Comparison of ENCODE assay signal across 9 mouse cellular contexts in the genomic region with DNA sequence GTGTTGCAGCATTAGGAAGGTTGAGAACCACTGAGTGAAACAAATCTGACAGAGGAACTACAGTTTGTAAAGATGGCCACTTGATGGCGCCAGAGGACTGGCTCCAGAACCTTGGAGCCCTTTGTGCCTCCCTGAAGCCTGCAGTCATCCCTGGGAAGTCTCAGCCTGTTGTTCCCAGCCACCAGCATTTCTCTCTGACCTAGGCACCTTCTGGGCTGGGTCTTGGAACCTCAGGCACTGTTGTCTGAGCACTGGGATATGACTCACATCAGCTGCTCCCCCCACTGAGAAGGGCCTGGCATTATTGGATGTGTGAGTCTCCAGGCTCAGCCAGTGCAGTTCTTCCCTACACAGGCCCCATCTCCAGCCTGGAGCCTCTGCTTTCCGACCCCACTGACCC. TPM values are rescaled to one million over a fixed set of nuclear protein-coding genes. Genes with fewer than 3 reads are reported as not detected.
A peak's percentile ranks its signal among the peaks of the same experiment; 100 is the strongest.
DNase-seq lines count a peak whose midpoint lies in the region; ATAC-seq and TF ChIP-seq lines count a peak whose summit lies in the region.
"Had no signal": no experiment of that assay in that cellular context is flagged by ENCODE, and none has a peak within 500 bp of the region (broad histone marks: within the 10 kb centered on the region; RNA-seq: fewer than 3 reads in every experiment).

No protein-coding gene starts in this region.

- H3K27me3 ChIP-seq in ES-Bruce4 (ENCODE audit: control insufficient read depth, insufficient read depth, low read length, poor library complexity, severe bottlenecking): no peaks in the 10 kb centered on the region
- no peaks in the 10 kb centered on the region for H3K27me3 ChIP-seq in forebrain, embryonic 13.5 days
- H3K27me3 ChIP-seq in liver, embryonic 15.5 days: no peaks in the 10 kb centered on the region
- H3K27me3 ChIP-seq in neural tube, embryonic 14.5 days (ENCODE audit: control insufficient read depth, insufficient read depth, low read length): no peaks in the 10 kb centered on the region

- H3K27ac ChIP-seq in ES-Bruce4 (ENCODE audit: insufficient read depth, low read length): no peak overlapping the region
- H3K27ac ChIP-seq in forebrain, embryonic 13.5 days: no peak overlapping the region
- no peak overlapping the region for H3K27ac ChIP-seq in liver, embryonic 15.5 days (replicated peaks)
- no peak overlapping the region for H3K27ac ChIP-seq in neural tube, embryonic 14.5 days (ENCODE audit: low read depth, low read length)
- H3K27ac ChIP-seq: macrophage had no signal

- no peak overlapping the region for H3K4me3 ChIP-seq in ES-Bruce4 (ENCODE audit: low read depth, low read length)
- no peak overlapping the region for H3K4me3 ChIP-seq in forebrain, embryonic 13.5 days
- H3K4me3 ChIP-seq in liver, embryonic 15.5 days (replicated peaks): no peak overlapping the region
- H3K4me3 ChIP-seq in neural tube, embryonic 14.5 days (ENCODE audit: low read depth, low read length): no peak overlapping the region

- no peaks in the 10 kb centered on the region for H3K9me3 ChIP-seq in ES-Bruce4 (replicated peaks; ENCODE audit: control insufficient read depth, insufficient read depth, low read length, poor library complexity, severe bottlenecking)
- H3K9me3 ChIP-seq in forebrain, embryonic 13.5 days (replicated peaks): no peaks in the 10 kb centered on the region
- no peaks in the 10 kb centered on the region for H3K9me3 ChIP-seq in liver, embryonic 15.5 days (replicated peaks)
- H3K9me3 ChIP-seq in neural tube, embryonic 14.5 days (ENCODE audit: control insufficient read depth, low read length): no peaks in the 10 kb centered on the region

- no peak overlapping the region for H3K9ac ChIP-seq in ES-Bruce4 (ENCODE audit: low read depth, poor library complexity, severe bottlenecking)
- H3K9ac ChIP-seq in forebrain, embryonic 13.5 days: no peak overlapping the region
- no peak overlapping the region for H3K9ac ChIP-seq in liver, embryonic 15.5 days
- no peak overlapping the region for H3K9ac ChIP-seq in neural tube, embryonic 14.5 days (replicated peaks; ENCODE audit: low read depth, low read length)

- peak; percentile 87 for TF ChIP-seq CTCF in ES-Bruce4 (IDR thresholded peaks at IDR 0.05; ENCODE audit: low read depth, low read length)

- no peaks in the 10 kb centered on the region for H3K4me1 ChIP-seq in ES-Bruce4 (ENCODE audit: control insufficient read depth, insufficient read depth, low read length)
- H3K4me1 ChIP-seq in forebrain, embryonic 13.5 days: 0 out of 2 replicates have a peak, but pooled peaks cover 3% of the 10 kb centered on the region
- peaks cover 2% of the 10 kb centered on the region for H3K4me1 ChIP-seq in liver, embryonic 15.5 days (replicated peaks)
- H3K4me1 ChIP-seq in neural tube, embryonic 14.5 days (ENCODE audit: control insufficient read depth, insufficient read depth, low read length): no peaks in the 10 kb centered on the region

- 32% methylated on average over 2 of the region's 2 CpGs for WGBS in forebrain, embryonic 13.5 days
- 11% methylated on average over 2 of the region's 2 CpGs for WGBS in liver, embryonic 15.5 days (ENCODE audit: insufficient replicate concordance)
- WGBS in neural tube, embryonic 14.5 days: 29% methylated on average over 2 of the region's 2 CpGs

- peak; percentile 52; the same call in 1 of the 2 replicates for ATAC-seq in cerebellum, adult (ENCODE audit: insufficient number of reproducible peaks, low FRiP score, low TSS enrichment)
- peak; percentile 88 for ATAC-seq in forebrain, embryonic 13.5 days
- peak; percentile 22; the same call in 1 of the 2 replicates for ATAC-seq in liver, embryonic 15.5 days (ENCODE audit: insufficient read depth)
- ATAC-seq in neural tube, embryonic 14.5 days (ENCODE audit: low read depth): peak; percentile 86

- no peak for TF ChIP-seq EP300 in ES-Bruce4 (IDR thresholded peaks at IDR 0.05; ENCODE audit: insufficient read depth, low read depth, low read length)

- H3K36me3 ChIP-seq in ES-Bruce4 (ENCODE audit: control insufficient read depth, insufficient read depth, low read length, poor library complexity, severe bottlenecking): no peaks in the 10 kb centered on the region
- H3K36me3 ChIP-seq in forebrain, embryonic 13.5 days (ENCODE audit: poor library complexity, severe bottlenecking): peaks cover 33% of the 10 kb centered on the region
- peaks cover 7% of the 10 kb centered on the region for H3K36me3 ChIP-seq in liver, embryonic 15.5 days (replicated peaks)
- peaks cover 9% of the 10 kb centered on the region; the same call in 1 of the 2 replicates for H3K36me3 ChIP-seq in neural tube, embryonic 14.5 days (ENCODE audit: control insufficient read depth, insufficient read depth, low read length)

- DNase-seq in heart, postnatal 10 days: peak; percentile 84 to 91
- peak; percentile 88 to 89 for DNase-seq in kidney, postnatal 4 days
- DNase-seq in testis, postnatal 14 days (ENCODE audit: low spot score): peak; percentile 68

- no peak for TF ChIP-seq POLR2A in ES-Bruce4 (IDR thresholded peaks at IDR 0.05; ENCODE audit: insufficient read depth, low read length)

- H3K4me2 ChIP-seq in forebrain, embryonic 13.5 days: no peak overlapping the region
- H3K4me2 ChIP-seq in liver, embryonic 15.5 days: no peak overlapping the region
- no peak overlapping the region for H3K4me2 ChIP-seq in neural tube, embryonic 14.5 days (ENCODE audit: low read depth, low read length)

- intact Hi-C loops in heart, postnatal 10 days (cut with DNase I): loop anchor here (1.0 kb wide), 3 partner anchors 85 to 196 kb away; no protein-coding TSS in a partner anchor

RNA-seq across cellular contexts. Expression of a gene that starts 40.4 kb away (rescaled TPM):
- 121 and 131 TPM in 2 replicates for polyA plus RNA-seq in ES-Bruce4 (2011; ENCODE audit: insufficient read depth, insufficient read length, low read depth, missing spikeins)
- 233 and 246 TPM in 2 replicates for polyA plus RNA-seq in forebrain, embryonic 13.5 days (2015; fragmentation: Nextera tagmentation; extraction: Ambion mirVana)
- 10 to 100 TPM; 71.3 to 71.9 TPM for total RNA-seq in heart, postnatal 10 days (2021)
- 86.6 and 89.6 TPM in 2 replicates for polyA plus RNA-seq in liver, embryonic 15.5 days (2015; fragmentation: Nextera tagmentation; extraction: Ambion mirVana)
- 211 and 212 TPM in 2 replicates for polyA plus RNA-seq in neural tube, embryonic 14.5 days (2014; fragmentation: Nextera tagmentation; extraction: Ambion mirVana)

RNA-seq across cellular contexts. Expression of a gene that starts 40.8 kb away (rescaled TPM):
- polyA plus RNA-seq in ES-Bruce4 (2011; ENCODE audit: insufficient read depth, insufficient read length, low read depth, missing spikeins): 3.7 and 4.2 TPM in 2 replicates
- polyA plus RNA-seq in forebrain, embryonic 13.5 days (2015; fragmentation: Nextera tagmentation; extraction: Ambion mirVana): 46.6 and 51.2 TPM in 2 replicates
- total RNA-seq in heart, postnatal 10 days (2021): 10 to 100 TPM; 27.3 to 27.4 TPM
- polyA plus RNA-seq in liver, embryonic 15.5 days (2015; fragmentation: Nextera tagmentation; extraction: Ambion mirVana): 13.7 and 16.0 TPM in 2 replicates
- 69.6 and 80.7 TPM in 2 replicates for polyA plus RNA-seq in neural tube, embryonic 14.5 days (2014; fragmentation: Nextera tagmentation; extraction: Ambion mirVana)

Comparison
In these comparisons a context has a peak if more than half of its experiments do, and no peak if none do; other contexts are left out.
1. ATAC-seq: peak in every context shown above with its lines; median percentile 88 in forebrain, embryonic 13.5 days; 86 in neural tube, embryonic 14.5 days; 52 in cerebellum, adult; 22 in liver, embryonic 15.5 days.